Mouse (Mus musculus): Measurements from ENCODE around the gene Pygo2.
A peak's percentile ranks its signal among the peaks of the same experiment; 100 is the strongest.

The Pygo2 gene

GRCm38 (mm10) chr3:89458372-89458964 is 28.5 kb downstream of the Pygo2 start:
- no peak for DNase-seq

- peak; percentile 89 for DNase-seq
Observed at GRCm38 (mm10) chr3:89458965-89459807, 29.2 kb downstream of the Pygo2 start.

- DNase-seq: no peak
Observed at GRCm38 (mm10) chr3:89468268-89468667, 38.3 kb downstream of the Pygo2 start.

GRCm38 (mm10) chr3:89472280-89472679 is 42.3 kb downstream of the Pygo2 start:
- no peak for DNase-seq

GRCm38 (mm10) chr3:89473838-89474237 is 43.8 kb downstream of the Pygo2 start:
- no peak for DNase-seq

- no peak for DNase-seq
Observed at GRCm38 (mm10) chr3:89479055-89479454, 49.0 kb downstream of the Pygo2 start.

- DNase-seq: no peak
Observed at GRCm38 (mm10) chr3:89481488-89481887, 51.5 kb downstream of the Pygo2 start.

GRCm38 (mm10) chr3:89482249-89482648 is 52.2 kb downstream of the Pygo2 start:
- no peak for DNase-seq
